Mouse (Mus musculus) stomach, embryonic 16.5 days (tissue): ENCODE data around the gene Cep131. TPM values are rescaled to one million over a fixed set of nuclear protein-coding genes. Genes with fewer than 3 reads are reported as not detected.
A peak's percentile ranks its signal among the peaks of the same experiment; 100 is the strongest.

Experiments
- ATAC-seq: fragments of 200-750 bp; cut with Nextera tagmentation; 2 replicates; pipeline ENCODE4 v1.8.0; 2017; ENCODE audit warnings: moderate number of reproducible peaks, moderate TSS enrichment; ENCODE audit not compliant: insufficient read depth, low FRiP score
- H3K27ac ChIP-seq: fragments of 300-500 bp; sonication (generic); 2 replicates; pipeline ENCODE4 v1.5.1; 2014; ENCODE audit warnings: low read length
- H3K27me3 ChIP-seq: fragments of 300-500 bp; sonication (generic); 2 replicates; pipeline ENCODE4 v1.6.1; 2014; ENCODE audit warnings: low read length, control low read depth, mixed read lengths; ENCODE audit not compliant: control insufficient read depth, insufficient read depth
- H3K36me3 ChIP-seq: fragments of 300-500 bp; sonication (generic); 2 replicates; pipeline ENCODE4 v1.6.1; 2014; ENCODE audit warnings: low read length; ENCODE audit not compliant: control insufficient read depth, insufficient read depth
- H3K4me1 ChIP-seq: fragments of 300-500 bp; sonication (generic); 2 replicates; pipeline ENCODE4 v1.6.1; 2014; ENCODE audit warnings: low read length, control low read depth, mixed read lengths; ENCODE audit not compliant: control insufficient read depth, insufficient read depth
- H3K4me2 ChIP-seq: fragments of 300-500 bp; sonication (generic); 2 replicates; pipeline ENCODE4 v1.6.1; 2014; ENCODE audit warnings: low read depth, low read length, mixed read lengths
- H3K4me3 ChIP-seq: fragments of 300-500 bp; sonication (generic); replicated peaks from 2 replicates; pipeline ENCODE4 v1.5.1; 2014; ENCODE audit warnings: mild to moderate bottlenecking, low read length
- H3K9ac ChIP-seq: fragments of 300-500 bp; sonication (generic); 2 replicates; pipeline ENCODE4 v1.6.1; 2014; ENCODE audit warnings: low read length
- H3K9me3 ChIP-seq: fragments of 300-500 bp; sonication (generic); replicated peaks from 2 replicates; pipeline ENCODE4 v1.6.1; 2016; ENCODE audit warnings: low read length, control low read depth; ENCODE audit not compliant: control insufficient read depth
- WGBS: fragments of 180-500 bp; shearing (Covaris S2); extraction: QIAGEN DNeasy Blood & Tissue Kit; methylation state at CpG from one replicate; pipeline ENCODE4 v1.1.7; 2014; 5-methylcytosine and 5-hydroxymethylcytosine counted together
- polyA plus RNA-seq: library from polyadenylated mRNA; unstranded; fragments of >200 nt; fragmentation: Nextera tagmentation; extraction: Ambion mirVana; gene quantifications from 2 replicates; pipeline ENCODE4 v1.2.1, GENCODE M21; 2015

The Cep131 gene
- 11.8 and 12.0 TPM in 2 replicates for polyA plus RNA-seq

DNA sequence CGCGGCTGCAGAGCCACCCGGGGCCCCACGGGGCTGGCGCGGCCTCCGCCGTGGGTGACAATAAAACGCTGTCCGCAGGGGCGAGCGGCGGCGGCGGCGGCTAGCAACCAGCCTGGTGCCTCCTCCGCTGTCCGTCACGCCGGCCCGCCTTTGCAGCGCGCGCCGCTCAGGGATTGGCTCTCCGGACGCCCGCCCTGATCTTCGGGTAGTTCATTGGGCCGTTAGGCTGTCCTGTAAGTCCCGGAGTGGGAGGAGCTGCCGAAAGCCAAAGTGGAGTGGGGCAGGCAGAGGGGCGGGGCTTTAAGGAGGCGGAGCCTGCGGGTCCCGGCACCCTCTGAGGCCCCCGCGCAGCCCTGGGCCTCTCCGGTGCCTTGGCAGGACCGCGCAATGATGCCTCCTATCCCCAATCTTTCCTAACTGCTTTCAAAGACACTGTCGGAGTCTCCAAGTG is at the start of gene Cep131:
TSS of gene Cep131 (minus strand) at position 126 of the 451 bp plus-strand sequence.
- Histone ChIP-seq H3K27ac (peak within 1 kb of the TSS; percentile 66), H3K36me3 (peaks cover 12% of the 10 kb centered on the region), H3K27me3 (no peaks in the 10 kb centered on the region), H3K4me3 (peak within 1 kb of the TSS; percentile 83), H3K4me1 (peaks cover 13% of the 10 kb centered on the region), H3K9me3 (no peaks in the 10 kb centered on the region), H3K4me2 (peak within 1 kb of the TSS; percentile 95), H3K9ac (peak within 1 kb of the TSS; percentile 96)
- peak; percentile 99 for ATAC-seq
- WGBS, result 0% methylated on average over 42 of the region's 42 CpGs

DNA sequence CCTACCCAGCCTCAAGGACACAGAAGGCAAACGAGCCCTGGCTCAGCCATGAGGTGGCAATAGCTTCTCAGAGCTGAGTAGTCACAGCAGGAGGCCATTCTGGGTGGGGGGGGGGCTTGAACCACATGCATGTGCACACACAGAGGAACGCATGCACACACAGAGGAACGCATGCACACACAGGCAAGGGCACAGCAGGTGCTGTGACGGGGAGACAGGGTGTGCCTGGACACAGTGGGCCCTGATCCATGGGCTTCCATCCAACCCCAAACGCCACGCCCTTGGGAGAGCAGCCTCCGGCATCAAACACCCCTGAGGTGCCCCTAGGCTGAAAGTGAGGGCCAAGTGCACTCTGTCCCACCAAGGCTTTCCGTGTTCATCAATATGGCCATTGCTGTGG is 49.6 kb upstream of the Cep131 start:
- no peaks in the 10 kb centered on the region for H3K9me3 ChIP-seq
- H3K9ac ChIP-seq, result peak overlapping the region; percentile 2; the same call in 1 of the 2 replicates
- H3K27me3 ChIP-seq, result no peaks in the 10 kb centered on the region
- H3K4me2 ChIP-seq, result no peak overlapping the region
- H3K4me3 ChIP-seq, result no peak overlapping the region
- H3K4me1 ChIP-seq, result peaks cover 33% of the 10 kb centered on the region
- H3K36me3 ChIP-seq, result peaks cover 3% of the 10 kb centered on the region; the same call in 1 of the 2 replicates
- ATAC-seq, result no peak; the same call in 1 of the 2 replicates
- 66% methylated on average over 8 of the region's 8 CpGs for WGBS
- H3K27ac ChIP-seq, result peak overlapping the region; percentile 58

DNA sequence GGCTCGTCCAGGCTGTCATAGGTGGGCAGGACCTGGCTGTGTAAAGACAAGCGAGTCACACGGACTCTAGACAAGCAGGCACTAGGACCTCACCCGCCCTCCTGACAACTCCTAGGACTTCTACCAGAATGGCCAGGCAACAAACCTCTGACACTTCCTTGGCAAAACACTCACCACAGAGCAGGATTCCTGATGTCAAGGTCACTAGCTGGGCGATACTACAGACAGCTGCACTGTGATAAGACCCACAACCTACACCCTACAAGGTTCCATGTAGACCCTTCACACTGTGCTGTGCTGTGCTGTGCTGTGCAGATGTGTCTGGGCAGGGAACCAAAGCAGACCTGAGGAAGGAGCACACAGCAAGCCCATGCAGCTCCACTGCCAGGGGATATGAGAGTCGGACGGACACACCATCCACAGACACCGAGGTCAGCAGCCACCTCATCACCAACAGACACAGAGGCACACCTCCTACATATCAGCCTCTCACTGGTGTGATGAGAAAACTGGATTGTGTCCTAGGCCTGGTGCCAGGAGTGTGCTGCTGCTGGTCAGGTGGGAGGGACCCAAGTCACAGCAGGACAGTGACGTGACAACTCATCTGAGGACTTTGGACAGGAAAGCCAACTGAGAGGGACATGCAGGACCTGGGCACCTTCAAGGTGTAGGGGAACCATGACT is 48.4 kb upstream of the Cep131 start:
- no peaks in the 10 kb centered on the region for H3K27me3 ChIP-seq
- H3K4me1 ChIP-seq, result peaks cover 33% of the 10 kb centered on the region
- no peak overlapping the region for H3K4me3 ChIP-seq
- H3K4me2 ChIP-seq, result no peak overlapping the region
- 82% methylated on average over 9 of the region's 9 CpGs for WGBS
- peaks cover 3% of the 10 kb centered on the region; the same call in 1 of the 2 replicates for H3K36me3 ChIP-seq
- no peak for ATAC-seq
- no peak overlapping the region for H3K9ac ChIP-seq
- no peaks in the 10 kb centered on the region for H3K9me3 ChIP-seq
- H3K27ac ChIP-seq, result no peak overlapping the region

DNA sequence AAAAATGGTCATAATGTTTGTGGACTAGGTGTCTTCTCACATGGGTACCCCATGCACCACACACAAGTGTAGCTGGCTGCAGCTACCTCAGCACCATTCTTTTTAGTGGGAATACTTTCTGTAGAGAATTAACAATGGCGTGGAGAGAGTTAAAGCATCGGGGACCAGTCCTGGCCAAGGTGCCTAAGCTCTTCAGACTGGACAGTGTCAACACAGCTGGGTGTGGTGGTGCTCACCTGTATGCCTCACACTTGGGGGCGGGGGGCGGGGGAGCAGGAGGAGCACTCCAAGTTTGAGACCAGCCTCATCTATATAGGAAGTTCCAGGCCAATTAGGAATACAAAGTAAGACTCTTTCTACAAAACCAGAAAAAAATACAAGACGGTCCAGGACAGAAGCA is 47.5 kb upstream of the Cep131 start:
- H3K9ac ChIP-seq, result no peak overlapping the region
- no peak for ATAC-seq
- H3K27ac ChIP-seq, result no peak overlapping the region
- no peak overlapping the region for H3K4me3 ChIP-seq
- WGBS, result 75% methylated on average over 5 of the region's 5 CpGs
- H3K9me3 ChIP-seq, result no peaks in the 10 kb centered on the region
- H3K4me1 ChIP-seq, result peaks cover 33% of the 10 kb centered on the region
- H3K4me2 ChIP-seq, result no peak overlapping the region
- no peaks in the 10 kb centered on the region for H3K36me3 ChIP-seq
- no peaks in the 10 kb centered on the region for H3K27me3 ChIP-seq

DNA sequence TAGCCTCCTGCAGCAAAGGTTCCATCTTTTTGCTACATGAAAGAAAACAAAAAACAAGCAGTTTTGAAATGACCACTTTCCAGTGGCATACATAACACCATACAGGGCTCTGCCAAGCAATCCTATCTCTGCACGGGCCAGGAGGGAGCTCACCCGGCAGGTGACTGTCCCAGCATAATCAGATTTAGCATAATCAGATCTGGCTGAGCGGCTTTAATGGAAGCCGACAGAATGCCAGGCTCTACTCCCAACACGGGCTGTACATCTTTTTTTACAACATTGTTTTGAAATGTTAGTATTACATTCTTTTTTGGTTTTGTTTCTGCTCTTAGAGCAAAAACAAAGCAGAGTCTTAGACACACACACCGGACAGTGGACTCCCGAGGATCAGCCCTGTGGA is 42.7 kb upstream of the Cep131 start:
- no peaks in the 10 kb centered on the region for H3K9me3 ChIP-seq
- H3K4me3 ChIP-seq, result no peak overlapping the region
- H3K4me2 ChIP-seq, result no peak overlapping the region
- H3K27ac ChIP-seq, result no peak overlapping the region
- no peak overlapping the region for H3K9ac ChIP-seq
- WGBS, result 84% methylated on average over 7 of the region's 7 CpGs
- no peak for ATAC-seq
- H3K4me1 ChIP-seq, result no peaks in the 10 kb centered on the region
- H3K36me3 ChIP-seq, result no peaks in the 10 kb centered on the region
- no peaks in the 10 kb centered on the region for H3K27me3 ChIP-seq

DNA sequence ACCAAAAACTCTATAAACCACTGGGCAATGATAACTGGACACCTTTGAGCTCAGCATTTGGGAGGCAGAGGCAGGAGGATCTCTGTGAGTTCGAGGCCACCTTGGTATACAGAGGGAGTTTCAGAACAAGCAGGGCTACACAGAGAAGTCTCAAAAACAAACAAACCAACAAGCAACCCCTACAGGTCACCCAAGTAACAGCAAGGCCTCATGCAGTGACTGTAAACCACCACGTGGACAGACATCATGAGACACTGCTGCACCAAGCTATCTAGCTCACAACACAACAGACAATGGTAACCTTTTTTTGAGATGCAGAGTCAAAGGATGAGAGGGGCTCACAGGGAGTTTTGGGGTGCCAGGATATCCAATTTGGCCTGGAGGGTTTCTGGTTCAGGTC is 40.2 kb upstream of the Cep131 start:
- Histone ChIP-seq H3K27me3 (no peaks in the 10 kb centered on the region), H3K4me3 (no peak overlapping the region), H3K4me1 (no peaks in the 10 kb centered on the region), H3K36me3 (no peaks in the 10 kb centered on the region), H3K27ac (no peak overlapping the region), H3K9ac (no peak overlapping the region), H3K9me3 (no peaks in the 10 kb centered on the region), H3K4me2 (no peak overlapping the region)
- WGBS, result 92% methylated on average over 2 of the region's 2 CpGs
- no peak for ATAC-seq

DNA sequence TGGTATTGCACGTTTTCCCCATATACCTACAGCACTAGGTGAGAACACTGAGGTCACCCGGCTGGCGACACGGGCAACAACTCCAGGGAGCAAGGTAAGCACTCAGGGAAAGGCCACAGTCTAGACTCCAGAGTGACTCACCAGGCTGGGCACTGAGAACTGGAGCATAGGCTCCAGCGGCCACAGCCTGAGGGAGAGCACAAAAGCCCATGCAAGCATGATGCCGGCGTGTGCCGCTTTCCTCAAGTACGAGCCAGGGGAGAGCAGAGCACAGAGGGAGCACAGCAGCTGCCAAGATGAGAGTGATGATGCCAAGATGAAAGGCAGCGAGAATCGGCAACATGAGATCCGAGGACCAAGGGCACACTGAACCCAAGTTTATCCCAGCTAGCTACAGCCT is 35.5 kb upstream of the Cep131 start:
- no peak overlapping the region for H3K4me3 ChIP-seq
- H3K9ac ChIP-seq, result no peak overlapping the region
- no peaks in the 10 kb centered on the region for H3K27me3 ChIP-seq
- no peak overlapping the region for H3K4me2 ChIP-seq
- no peaks in the 10 kb centered on the region for H3K36me3 ChIP-seq
- WGBS, result 85% methylated on average over 12 of the region's 12 CpGs
- no peaks in the 10 kb centered on the region for H3K9me3 ChIP-seq
- no peaks in the 10 kb centered on the region for H3K4me1 ChIP-seq
- H3K27ac ChIP-seq, result no peak overlapping the region
- ATAC-seq, result no peak

DNA sequence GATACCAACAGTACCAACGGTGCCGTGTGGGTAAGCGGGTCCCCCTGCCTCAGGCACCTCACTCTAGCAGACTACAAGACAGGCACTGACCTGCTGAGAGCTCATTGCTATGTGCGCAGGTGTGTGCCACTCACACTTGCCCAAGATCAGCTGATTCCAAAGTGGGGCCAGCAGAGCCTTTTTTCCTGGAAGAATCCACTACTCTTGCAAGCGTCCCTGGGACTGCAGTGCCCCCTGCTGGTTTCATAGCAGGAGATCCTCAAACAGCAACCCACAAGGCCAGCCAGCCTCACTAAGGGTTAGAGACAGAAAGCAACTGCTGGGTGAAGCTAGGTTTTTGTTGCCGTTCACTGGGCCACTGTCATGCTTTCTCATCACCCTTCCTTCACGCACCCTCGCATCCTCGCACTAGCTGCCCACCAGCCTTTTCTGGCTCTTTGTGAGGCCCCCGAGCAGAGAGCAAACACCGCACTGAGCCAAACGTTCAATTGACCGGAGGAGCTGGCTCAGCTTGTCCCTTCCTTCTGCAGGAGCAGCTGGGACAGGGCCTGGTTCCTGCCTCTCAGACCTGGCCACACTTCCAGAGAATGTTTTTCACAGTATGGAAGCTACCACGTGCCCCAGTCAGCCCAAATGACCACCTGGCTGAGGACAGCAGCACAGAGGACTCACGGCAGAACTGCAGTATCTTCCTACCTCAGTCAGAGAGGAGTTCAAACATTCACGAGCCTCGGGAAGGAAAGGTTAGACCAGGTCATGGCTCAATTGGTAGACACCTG is 34.2 kb upstream of the Cep131 start:
- no peak for ATAC-seq
- WGBS, result 77% methylated on average over 17 of the region's 17 CpGs

DNA sequence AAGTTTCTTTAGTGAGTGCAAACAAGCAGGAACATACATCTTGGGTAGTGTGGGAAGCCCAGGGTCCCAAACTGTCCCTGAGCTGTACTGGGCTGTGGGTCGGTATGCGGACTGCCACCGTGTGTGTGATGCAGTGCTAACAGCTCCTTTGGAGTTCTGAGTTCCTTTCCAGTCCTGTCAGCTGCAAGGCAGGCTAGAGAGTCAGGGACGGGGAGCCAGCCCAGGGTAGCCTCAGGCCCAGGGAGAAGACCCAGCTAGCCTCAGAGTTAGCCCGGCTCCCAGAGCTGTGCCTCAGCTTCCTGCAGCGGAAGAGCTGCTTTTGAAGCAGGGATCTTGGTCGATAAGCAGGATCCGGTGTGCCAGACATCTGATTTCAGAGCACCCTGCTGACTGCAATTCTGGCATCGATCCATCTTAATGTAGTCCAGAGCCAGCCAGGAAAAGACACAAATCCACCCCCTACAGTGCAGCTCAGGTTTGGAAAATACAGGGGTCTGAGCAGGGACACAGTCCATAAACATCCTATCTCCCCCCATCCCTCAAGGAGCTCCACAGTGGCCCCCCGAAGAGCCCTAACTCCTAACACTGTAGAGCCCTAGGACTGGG is 33.4 kb upstream of the Cep131 start:
- no peaks in the 10 kb centered on the region for H3K36me3 ChIP-seq
- H3K4me1 ChIP-seq, result no peaks in the 10 kb centered on the region
- H3K9me3 ChIP-seq, result no peaks in the 10 kb centered on the region
- H3K4me3 ChIP-seq, result no peak overlapping the region
- WGBS, result 83% methylated on average over 10 of the region's 10 CpGs
- no peaks in the 10 kb centered on the region for H3K27me3 ChIP-seq
- H3K27ac ChIP-seq, result no peak overlapping the region
- no peak overlapping the region for H3K4me2 ChIP-seq
- ATAC-seq, result no peak
- no peak overlapping the region for H3K9ac ChIP-seq

More for the DNA sequence above, 34.2 kb upstream of the Cep131 start:
- Histone ChIP-seq H3K27me3 (no peaks in the 10 kb centered on the region), H3K27ac (no peak overlapping the region), H3K9ac (no peak overlapping the region), H3K9me3 (no peaks in the 10 kb centered on the region), H3K36me3 (no peaks in the 10 kb centered on the region), H3K4me1 (no peaks in the 10 kb centered on the region), H3K4me3 (no peak overlapping the region), H3K4me2 (no peak overlapping the region)
